Mouse (Mus musculus): ENCODE measurements around the gene Unc45a. TPM values are rescaled to one million over a fixed set of nuclear protein-coding genes. Genes with fewer than 3 reads are reported as not detected.
"Not testable (repeated sequence)": the region's sequence is repeated elsewhere in the genome, so short reads cannot be mapped to it uniquely, and the experiment has no call there.

Unc45a gene
- polyA plus RNA-seq, 1 experiment from 2014 or later: 40.8 TPM

- ATAC-seq (ENCODE audit: low read depth): peak; percentile 97
- Histone ChIP-seq H3K4me3 (ENCODE audit: low read length) (peak overlapping the region; percentile 68), H3K4me2 (ENCODE audit: low read depth, low read length) (peak overlapping the region; percentile 79), H3K9me3 (ENCODE audit: control insufficient read depth, low read length) (no peaks in the 10 kb centered on the region), H3K4me1 (replicated peaks; ENCODE audit: control insufficient read depth, insufficient read depth, low read length) (peaks cover 21% of the 10 kb centered on the region), H3K36me3 (ENCODE audit: control insufficient read depth, insufficient read depth, low read length) (peaks cover 10% of the 10 kb centered on the region), H3K27me3 (ENCODE audit: control insufficient read depth, insufficient read depth, low read depth, low read length) (no peaks in the 10 kb centered on the region), H3K9ac (ENCODE audit: low read length) (peak overlapping the region; percentile 78), H3K27ac (ENCODE audit: low read length) (peak overlapping the region; percentile 86)
- WGBS: under 1% methylated on average over 45 of the region's 45 CpGs
These were observed 794 bp downstream of the Unc45a start for GRCm38 (mm10) chr7:80339793-80340628.

GRCm38 (mm10) chr7:80339371-80339770 lies 1.4 kb downstream of the Unc45a start:
- Histone ChIP-seq H3K4me2 (ENCODE audit: low read depth, low read length) (peak overlapping the region; percentile 79), H3K4me1 (replicated peaks; ENCODE audit: control insufficient read depth, insufficient read depth, low read length) (peaks cover 21% of the 10 kb centered on the region), H3K36me3 (ENCODE audit: control insufficient read depth, insufficient read depth, low read length) (peaks cover 15% of the 10 kb centered on the region), H3K4me3 (ENCODE audit: low read length) (peak overlapping the region; percentile 68), H3K9ac (ENCODE audit: low read length) (peak overlapping the region; percentile 78), H3K27me3 (ENCODE audit: control insufficient read depth, insufficient read depth, low read depth, low read length) (no peaks in the 10 kb centered on the region), H3K9me3 (ENCODE audit: control insufficient read depth, low read length) (no peaks in the 10 kb centered on the region), H3K27ac (ENCODE audit: low read length) (no peak overlapping the region)
- 5% methylated on average over 17 of the region's 17 CpGs for WGBS
- ATAC-seq (ENCODE audit: low read depth): no peak

- Histone ChIP-seq H3K9me3 (ENCODE audit: control insufficient read depth, low read length) (no peaks in the 10 kb centered on the region), H3K27me3 (ENCODE audit: control insufficient read depth, insufficient read depth, low read depth, low read length) (no peaks in the 10 kb centered on the region), H3K36me3 (ENCODE audit: control insufficient read depth, insufficient read depth, low read length) (peaks cover 34% of the 10 kb centered on the region), H3K4me2 (ENCODE audit: low read depth, low read length) (no peak overlapping the region), H3K4me3 (ENCODE audit: low read length) (no peak overlapping the region), H3K9ac (ENCODE audit: low read length) (no peak overlapping the region), H3K4me1 (replicated peaks; ENCODE audit: control insufficient read depth, insufficient read depth, low read length) (peaks cover 12% of the 10 kb centered on the region), H3K27ac (ENCODE audit: low read length) (no peak overlapping the region)
- 91% methylated on average over 3 of the region's 3 CpGs for WGBS
- ATAC-seq (ENCODE audit: low read depth): no peak
These were observed 3.9 kb downstream of the Unc45a start for GRCm38 (mm10) chr7:80336932-80337331.

- Histone ChIP-seq H3K4me2 (ENCODE audit: low read depth, low read length) (no peak overlapping the region), H3K27me3 (ENCODE audit: control insufficient read depth, insufficient read depth, low read depth, low read length) (no peaks in the 10 kb centered on the region), H3K9me3 (ENCODE audit: control insufficient read depth, low read length) (no peaks in the 10 kb centered on the region), H3K36me3 (ENCODE audit: control insufficient read depth, insufficient read depth, low read length) (peaks cover 54% of the 10 kb centered on the region), H3K4me3 (ENCODE audit: low read length) (no peak overlapping the region), H3K27ac (ENCODE audit: low read length) (no peak overlapping the region), H3K9ac (ENCODE audit: low read length) (no peak overlapping the region), H3K4me1 (replicated peaks; ENCODE audit: control insufficient read depth, insufficient read depth, low read length) (peaks cover 10% of the 10 kb centered on the region)
- WGBS: 76% methylated on average over 4 of the region's 4 CpGs
- ATAC-seq (ENCODE audit: low read depth): no peak
These were observed 6.0 kb downstream of the Unc45a start for GRCm38 (mm10) chr7:80334848-80335247.

GRCm38 (mm10) chr7:80331433-80331832 lies 9.4 kb downstream of the Unc45a start:
- H3K36me3 ChIP-seq (ENCODE audit: control insufficient read depth, insufficient read depth, low read length): peaks cover 71% of the 10 kb centered on the region
- no peaks in the 10 kb centered on the region for H3K4me1 ChIP-seq (replicated peaks; ENCODE audit: control insufficient read depth, insufficient read depth, low read length)
- H3K9me3 ChIP-seq (ENCODE audit: control insufficient read depth, low read length): no peaks in the 10 kb centered on the region
- no peak for ATAC-seq (ENCODE audit: low read depth)
- H3K27me3 ChIP-seq (ENCODE audit: control insufficient read depth, insufficient read depth, low read depth, low read length): no peaks in the 10 kb centered on the region
- no peak overlapping the region for H3K27ac ChIP-seq (ENCODE audit: low read length)
- no peak overlapping the region for H3K9ac ChIP-seq (ENCODE audit: low read length)
- no peak overlapping the region for H3K4me2 ChIP-seq (ENCODE audit: low read depth, low read length)
- H3K4me3 ChIP-seq (ENCODE audit: low read length): no peak overlapping the region
- 89% methylated on average over 19 of the region's 19 CpGs for WGBS

- Histone ChIP-seq H3K4me1 (replicated peaks; ENCODE audit: control insufficient read depth, insufficient read depth, low read length) (no peaks in the 10 kb centered on the region; the same call in 1 of the 2 replicates), H3K36me3 (ENCODE audit: control insufficient read depth, insufficient read depth, low read length) (peaks cover 71% of the 10 kb centered on the region), H3K4me2 (ENCODE audit: low read depth, low read length) (no peak overlapping the region), H3K27me3 (ENCODE audit: control insufficient read depth, insufficient read depth, low read depth, low read length) (no peaks in the 10 kb centered on the region), H3K9ac (ENCODE audit: low read length) (no peak overlapping the region), H3K9me3 (ENCODE audit: control insufficient read depth, low read length) (no peaks in the 10 kb centered on the region), H3K27ac (ENCODE audit: low read length) (no peak overlapping the region), H3K4me3 (ENCODE audit: low read length) (no peak overlapping the region)
- ATAC-seq (ENCODE audit: low read depth): no peak
- WGBS: 90% methylated on average over 8 of the region's 8 CpGs
These were observed 10.5 kb downstream of the Unc45a start for GRCm38 (mm10) chr7:80330278-80330677.

GRCm38 (mm10) chr7:80326076-80326475 lies 14.7 kb downstream of the Unc45a start:
- Histone ChIP-seq H3K4me1 (replicated peaks; ENCODE audit: control insufficient read depth, insufficient read depth, low read length) (peaks cover 9% of the 10 kb centered on the region), H3K4me2 (ENCODE audit: low read depth, low read length) (no peak overlapping the region), H3K4me3 (ENCODE audit: low read length) (no peak overlapping the region), H3K9ac (ENCODE audit: low read length) (no peak overlapping the region), H3K36me3 (ENCODE audit: control insufficient read depth, insufficient read depth, low read length) (peaks cover 42% of the 10 kb centered on the region), H3K27ac (ENCODE audit: low read length) (no peak overlapping the region), H3K27me3 (ENCODE audit: control insufficient read depth, insufficient read depth, low read depth, low read length) (no peaks in the 10 kb centered on the region), H3K9me3 (ENCODE audit: control insufficient read depth, low read length) (no peaks in the 10 kb centered on the region)
- whole genome bisulfite sequencing: 96% methylated on average over 19 of the region's 19 CpGs
- no peak for ATAC-seq (ENCODE audit: low read depth)

GRCm38 (mm10) chr7:80325292-80325868 lies 15.4 kb downstream of the Unc45a start:
- Histone ChIP-seq H3K9me3 (ENCODE audit: control insufficient read depth, low read length) (no peaks in the 10 kb centered on the region), H3K9ac (ENCODE audit: low read length) (no peak overlapping the region), H3K4me3 (ENCODE audit: low read length) (no peak overlapping the region), H3K27ac (ENCODE audit: low read length) (peak overlapping the region; percentile 30; the same call in 1 of the 2 replicates), H3K4me2 (ENCODE audit: low read depth, low read length) (no peak overlapping the region), H3K36me3 (ENCODE audit: control insufficient read depth, insufficient read depth, low read length) (peaks cover 36% of the 10 kb centered on the region), H3K27me3 (ENCODE audit: control insufficient read depth, insufficient read depth, low read depth, low read length) (no peaks in the 10 kb centered on the region), H3K4me1 (replicated peaks; ENCODE audit: control insufficient read depth, insufficient read depth, low read length) (peaks cover 9% of the 10 kb centered on the region)
- ATAC-seq (ENCODE audit: low read depth): no peak
- WGBS: 93% methylated on average over 16 of the region's 16 CpGs

GRCm38 (mm10) chr7:80324816-80325119 lies 16.0 kb downstream of the Unc45a start:
- peak overlapping the region; percentile 67; the same call in 1 of the 2 replicates for H3K4me3 ChIP-seq (ENCODE audit: low read length)
- 47% methylated on average over 5 of the region's 5 CpGs for WGBS
- H3K9ac ChIP-seq (ENCODE audit: low read length); ATAC-seq (ENCODE audit: low read depth); H3K27me3 ChIP-seq (ENCODE audit: control insufficient read depth, insufficient read depth, low read depth, low read length); H3K9me3 ChIP-seq (ENCODE audit: control insufficient read depth, low read length); H3K4me1 ChIP-seq (replicated peaks; ENCODE audit: control insufficient read depth, insufficient read depth, low read length): not testable (repeated sequence)
- H3K27ac ChIP-seq (ENCODE audit: low read length): peak overlapping the region; percentile 56; the same call in 1 of the 2 replicates
- H3K4me2 ChIP-seq (ENCODE audit: low read depth, low read length): peak overlapping the region; percentile 70
- H3K36me3 ChIP-seq (ENCODE audit: control insufficient read depth, insufficient read depth, low read length): peaks cover 30% of the 10 kb centered on the region

All from lung, embryonic 16.5 days (tissue).